Mouse (Mus musculus) intestine, embryonic 15.5 days (tissue): Measurements from ENCODE around the gene Card19. TPM values are rescaled to one million over a fixed set of nuclear protein-coding genes. Genes with fewer than 3 reads are reported as not detected.
A peak's percentile ranks its signal among the peaks of the same experiment; 100 is the strongest.

Experiments
- ATAC-seq: fragments of 200-750 bp; cut with Nextera tagmentation; 2 replicates; pipeline ENCODE4 v1.8.0; 2017; ENCODE audit warnings: moderate TSS enrichment, moderate library complexity
- H3K27ac ChIP-seq: fragments of 300-500 bp; sonication (generic); 2 replicates; pipeline ENCODE4 v1.5.1; 2015; ENCODE audit warnings: mild to moderate bottlenecking, inconsistent platforms
- H3K27me3 ChIP-seq: fragments of 300-500 bp; sonication (generic); replicated peaks from 2 replicates; pipeline ENCODE4 v1.6.1; 2015; ENCODE audit warnings: inconsistent platforms
- H3K36me3 ChIP-seq: fragments of 300-500 bp; sonication (generic); 2 replicates; pipeline ENCODE4 v1.6.1; 2015; ENCODE audit warnings: inconsistent platforms
- H3K4me1 ChIP-seq: fragments of 300-500 bp; sonication (generic); replicated peaks from 2 replicates; pipeline ENCODE4 v1.6.1; 2015; ENCODE audit warnings: inconsistent platforms
- H3K4me2 ChIP-seq: fragments of 300-500 bp; sonication (generic); replicated peaks from 2 replicates; pipeline ENCODE4 v1.6.1; 2015; ENCODE audit warnings: mild to moderate bottlenecking, inconsistent platforms
- H3K4me3 ChIP-seq: fragments of 300-500 bp; sonication (generic); replicated peaks from 2 replicates; pipeline ENCODE4 v1.5.1; 2015; ENCODE audit warnings: inconsistent platforms
- H3K9ac ChIP-seq: fragments of 300-500 bp; sonication (generic); 2 replicates; pipeline ENCODE4 v1.6.1; 2015; ENCODE audit warnings: inconsistent platforms
- H3K9me3 ChIP-seq: fragments of 300-500 bp; sonication (generic); 2 replicates; pipeline ENCODE4 v1.6.1; 2016; ENCODE audit warnings: inconsistent platforms
- WGBS: fragments of 180-500 bp; shearing (Covaris S2); methylation state at CpG from one replicate; pipeline ENCODE4 v1.1.7; 2015; 5-methylcytosine and 5-hydroxymethylcytosine counted together
- polyA plus RNA-seq: library from polyadenylated mRNA; unstranded; fragments of >200 nt; fragmentation: Nextera tagmentation; extraction: Ambion mirVana; gene quantifications from 2 replicates; pipeline ENCODE4 v1.2.1, GENCODE M21; 2015

Card19 gene
- polyA plus RNA-seq, 1 experiment from 2014 or later: 52.6 TPM

GRCm38 (mm10) chr13:49190876-49191672, 24.8 kb downstream of the Card19 start:
- H3K36me3 ChIP-seq: no peaks in the 10 kb centered on the region
- WGBS: 54% methylated on average over 7 of the region's 7 CpGs
- H3K27ac ChIP-seq: peak overlapping the region; percentile 14
- H3K27me3 ChIP-seq: no peaks in the 10 kb centered on the region
- ATAC-seq: no peak
- H3K4me2 ChIP-seq: no peak overlapping the region; the same call in 1 of the 2 replicates
- peaks cover 46% of the 10 kb centered on the region for H3K4me1 ChIP-seq
- H3K9me3 ChIP-seq: no peaks in the 10 kb centered on the region
- H3K4me3 ChIP-seq: no peak overlapping the region
- peak overlapping the region; percentile 12; the same call in 1 of the 2 replicates for H3K9ac ChIP-seq

DNA sequence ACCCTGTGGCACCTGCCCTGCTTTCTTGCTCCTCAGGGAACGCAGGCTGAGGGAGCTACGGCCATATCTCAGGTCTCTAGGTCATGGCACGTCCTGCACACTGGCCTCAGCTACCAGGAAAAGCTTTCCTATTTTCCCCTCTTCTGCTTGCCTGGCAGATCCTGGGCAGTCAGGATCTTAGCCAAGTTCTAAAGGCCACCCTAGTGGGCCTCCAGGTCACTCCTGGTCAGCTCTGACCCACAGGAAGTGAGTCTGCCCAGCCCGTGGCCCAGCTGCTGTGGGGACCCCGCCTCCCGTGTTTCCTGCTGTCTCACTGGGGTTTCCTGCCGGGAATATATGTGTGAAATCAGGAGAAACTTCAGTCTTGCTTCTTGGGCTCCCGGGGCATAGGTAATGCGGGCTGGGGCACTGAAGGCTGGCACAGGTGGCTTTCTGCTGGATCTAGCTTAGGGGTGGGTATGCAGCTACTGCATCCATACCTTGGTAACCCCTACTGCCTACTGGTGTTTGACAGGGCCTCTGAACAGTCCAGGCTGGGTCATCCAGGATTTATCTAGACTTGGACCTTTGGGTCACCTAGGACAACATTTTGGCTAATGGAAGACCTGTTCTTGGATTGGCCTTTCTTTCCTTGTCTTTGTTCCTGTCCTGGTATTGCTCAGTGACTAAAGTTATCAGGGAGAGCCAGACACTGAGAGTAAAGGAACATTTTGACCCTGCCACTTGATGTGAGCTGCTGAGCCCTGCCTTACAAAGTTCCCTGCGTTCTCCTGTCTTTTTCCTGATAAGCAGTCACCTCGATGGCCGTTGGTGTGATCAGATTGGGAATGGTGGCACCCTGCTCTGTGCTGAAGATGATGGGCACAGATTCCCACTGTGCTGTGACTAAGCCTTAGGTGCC, 25.6 kb downstream of the Card19 start:
- Histone ChIP-seq H3K4me3 (no peak overlapping the region), H3K36me3 (no peaks in the 10 kb centered on the region), H3K4me2 (no peak overlapping the region), H3K4me1 (peaks cover 46% of the 10 kb centered on the region), H3K27ac (0 out of 2 replicates have a peak overlapping the region, but pooled peaks have one; percentile 14), H3K27me3 (no peaks in the 10 kb centered on the region), H3K9ac (no peak overlapping the region), H3K9me3 (no peaks in the 10 kb centered on the region)
- ATAC-seq: no peak
- WGBS: 58% methylated on average over 12 of the region's 12 CpGs

DNA sequence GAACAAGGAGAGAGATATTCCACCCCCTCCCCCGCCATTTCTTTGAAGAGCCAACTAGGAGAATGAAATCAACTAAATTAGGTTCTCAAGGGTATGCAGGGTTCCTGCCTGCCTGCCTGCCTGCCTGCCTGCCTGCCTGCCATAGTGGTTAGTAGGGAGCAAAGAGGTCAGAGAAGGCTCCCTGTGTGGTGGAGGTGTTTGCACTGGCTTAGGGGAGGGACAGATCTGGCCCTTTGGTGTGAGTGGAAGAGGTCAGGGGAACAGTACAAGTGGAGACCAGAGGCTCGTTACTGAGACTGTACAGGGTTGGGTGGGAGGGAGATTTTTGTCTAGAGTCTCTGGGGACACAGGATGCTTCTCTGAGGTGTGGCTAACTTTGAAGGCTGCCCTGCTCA, 26.9 kb downstream of the Card19 start:
- ATAC-seq: no peak
- Histone ChIP-seq H3K27me3 (no peaks in the 10 kb centered on the region), H3K36me3 (no peaks in the 10 kb centered on the region), H3K27ac (no peak overlapping the region), H3K9ac (no peak overlapping the region), H3K4me2 (peak overlapping the region; percentile 100; the same call in 1 of the 2 replicates), H3K4me3 (no peak overlapping the region), H3K9me3 (no peaks in the 10 kb centered on the region), H3K4me1 (peaks cover 46% of the 10 kb centered on the region)
- 69% methylated on average over 2 of the region's 2 CpGs for WGBS

DNA sequence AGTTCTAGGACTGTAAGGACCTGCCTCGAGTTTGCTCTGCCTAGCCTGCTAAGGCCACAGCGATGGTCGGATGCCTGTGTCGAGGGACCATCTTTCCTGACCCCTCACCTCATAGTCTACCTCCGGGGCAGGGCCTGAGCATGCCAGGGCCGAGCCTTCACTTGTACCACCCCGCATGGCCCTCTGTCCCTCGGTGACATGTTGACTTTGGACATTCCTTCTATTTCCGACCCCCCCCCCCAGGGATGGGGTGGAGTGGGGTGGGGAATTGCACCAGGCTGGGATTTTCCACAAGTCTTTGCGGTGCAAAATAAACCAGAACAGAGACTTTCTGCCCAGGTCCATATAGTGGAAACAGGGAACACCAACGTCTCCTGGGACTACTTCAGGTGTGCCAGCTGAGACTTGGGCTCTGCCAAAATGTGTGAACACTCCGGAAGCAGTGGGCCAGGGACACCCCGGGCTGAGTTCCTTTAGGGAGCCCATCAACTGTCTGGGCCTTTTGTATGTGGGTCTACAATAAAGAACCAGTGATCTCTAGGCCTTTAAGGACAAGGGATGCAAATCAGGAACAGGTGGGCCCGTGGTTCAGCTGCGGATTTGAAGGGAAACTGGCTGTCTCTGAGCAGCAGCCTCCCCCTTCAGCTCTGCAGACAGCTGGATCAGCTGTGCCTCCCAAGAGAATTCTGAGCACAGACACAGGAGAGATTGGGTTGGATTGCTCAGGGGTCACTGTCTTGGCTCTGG, 27.4 kb downstream of the Card19 start:
- H3K9ac ChIP-seq: peak overlapping the region; percentile 83
- WGBS: 27% methylated on average over 15 of the region's 15 CpGs

DNA sequence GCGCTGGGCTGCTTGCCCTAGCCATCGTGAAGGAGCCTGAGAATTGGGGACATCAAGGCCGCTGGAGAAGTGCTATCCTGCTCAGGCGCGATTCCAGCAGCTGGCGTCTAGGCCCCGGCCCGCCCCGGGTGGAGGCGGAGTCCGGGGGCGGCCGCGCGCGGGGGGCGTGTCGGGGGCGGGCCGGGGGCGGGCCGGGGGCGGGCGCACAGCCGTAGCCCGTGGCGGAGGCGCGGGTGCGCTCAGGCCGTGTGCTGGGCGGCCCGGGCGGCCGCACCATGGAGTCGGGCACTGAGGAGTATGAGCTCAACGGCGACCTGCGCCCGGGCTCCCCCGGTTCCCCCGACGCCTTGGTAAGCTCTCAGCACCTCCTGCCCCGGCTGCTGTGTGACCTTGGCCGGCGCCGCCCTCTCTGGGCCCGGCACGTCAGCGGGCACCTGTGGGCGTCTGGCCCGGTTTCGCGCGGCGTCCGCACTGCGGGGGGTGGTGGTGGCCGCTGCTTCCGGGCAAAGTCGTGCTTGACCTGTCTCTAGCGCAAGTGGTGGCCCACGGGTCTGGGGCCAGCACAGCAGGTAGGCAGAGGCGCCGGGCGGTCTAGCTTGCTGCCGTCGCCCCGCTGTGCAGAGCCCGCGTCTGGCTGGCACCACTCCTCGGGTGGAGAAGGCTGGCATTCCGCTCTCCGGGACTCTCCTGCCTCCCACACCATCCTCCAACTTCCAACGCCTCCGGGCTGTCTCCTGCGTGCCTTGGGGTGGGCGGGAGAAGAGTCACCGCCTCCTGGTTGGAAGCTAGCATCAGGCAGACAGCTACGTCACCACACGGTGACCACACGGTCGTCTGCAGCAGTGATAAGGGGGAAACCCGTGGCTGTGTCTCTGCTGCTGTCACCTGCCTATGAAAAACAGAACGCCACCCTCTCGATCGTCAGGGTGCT, 28.3 kb downstream of the Card19 start, which contains the start of gene Ninj1:
Gene Ninj1 (plus strand): TSS at position 198 of the 931 bp plus-strand sequence.
- H3K4me2 ChIP-seq: peak within 1 kb of the TSS; percentile 100
- H3K9ac ChIP-seq: peak within 1 kb of the TSS; percentile 83
- WGBS: under 1% methylated on average over 85 of the region's 87 CpGs
- H3K9me3 ChIP-seq: no peaks in the 10 kb centered on the region
- H3K4me1 ChIP-seq: peaks cover 59% of the 10 kb centered on the region
- H3K4me3 ChIP-seq: peak within 1 kb of the TSS; percentile 84
- no peaks in the 10 kb centered on the region for H3K36me3 ChIP-seq
- peak within 1 kb of the TSS; percentile 86 for H3K27ac ChIP-seq
- H3K27me3 ChIP-seq: no peaks in the 10 kb centered on the region
- peak; percentile 94 for ATAC-seq

More for the DNA sequence above, 27.4 kb downstream of the Card19 start:
- no peaks in the 10 kb centered on the region for H3K9me3 ChIP-seq
- H3K4me3 ChIP-seq: peak overlapping the region; percentile 84
- peak overlapping the region; percentile 100 for H3K4me2 ChIP-seq
- H3K4me1 ChIP-seq: peaks cover 52% of the 10 kb centered on the region
- H3K36me3 ChIP-seq: no peaks in the 10 kb centered on the region
- peak; percentile 5; the same call in 1 of the 2 replicates for ATAC-seq
- no peak overlapping the region for H3K27ac ChIP-seq
- H3K27me3 ChIP-seq: no peaks in the 10 kb centered on the region

GRCm38 (mm10) chr13:49186798-49187287, 29.0 kb downstream of the Card19 start:
- H3K27me3 ChIP-seq: no peaks in the 10 kb centered on the region
- peak overlapping the region; percentile 86 for H3K27ac ChIP-seq
- no peaks in the 10 kb centered on the region for H3K9me3 ChIP-seq
- ATAC-seq: peak; percentile 74
- WGBS: 22% methylated on average over 11 of the region's 11 CpGs
- peak overlapping the region; percentile 84; the same call in 1 of the 2 replicates for H3K4me3 ChIP-seq
- peak overlapping the region; percentile 100 for H3K4me2 ChIP-seq
- no peaks in the 10 kb centered on the region for H3K36me3 ChIP-seq
- peaks cover 61% of the 10 kb centered on the region for H3K4me1 ChIP-seq
- peak overlapping the region; percentile 41 for H3K9ac ChIP-seq

DNA sequence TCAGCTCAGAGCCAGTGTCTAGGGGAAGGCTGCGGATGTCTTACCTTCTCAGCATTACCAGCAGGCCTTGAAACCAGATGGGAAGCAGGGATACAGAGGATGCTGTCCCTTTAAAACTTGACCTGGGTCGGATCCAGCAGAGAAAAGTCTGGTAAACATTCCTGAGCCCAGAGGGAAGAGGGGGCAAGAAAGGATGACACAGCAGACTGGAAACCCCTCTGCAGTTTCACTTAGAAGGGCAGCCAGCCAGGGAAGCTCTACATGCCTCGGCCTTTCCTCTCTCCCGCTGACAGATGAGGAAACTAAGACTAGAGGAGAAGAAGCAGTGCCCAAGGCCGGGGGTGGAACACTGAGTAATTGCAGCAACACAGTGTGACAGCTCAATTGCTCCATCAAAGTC, 32.2 kb downstream of the Card19 start:
- Histone ChIP-seq H3K36me3 (no peaks in the 10 kb centered on the region), H3K9ac (no peak overlapping the region), H3K4me3 (no peak overlapping the region), H3K27me3 (no peaks in the 10 kb centered on the region), H3K4me1 (peaks cover 37% of the 10 kb centered on the region), H3K27ac (0 out of 2 replicates have a peak overlapping the region, but pooled peaks have one; percentile 9), H3K4me2 (no peak overlapping the region), H3K9me3 (no peaks in the 10 kb centered on the region)
- no peak for ATAC-seq
- 38% methylated on average over 5 of the region's 5 CpGs for WGBS

GRCm38 (mm10) chr13:49183161-49183560, 32.7 kb downstream of the Card19 start:
- H3K36me3 ChIP-seq: no peaks in the 10 kb centered on the region
- no peak overlapping the region for H3K4me3 ChIP-seq
- no peaks in the 10 kb centered on the region for H3K27me3 ChIP-seq
- H3K9ac ChIP-seq: no peak overlapping the region
- 39% methylated on average over 5 of the region's 5 CpGs for WGBS
- no peak for ATAC-seq
- H3K4me1 ChIP-seq: peaks cover 32% of the 10 kb centered on the region
- H3K4me2 ChIP-seq: no peak overlapping the region
- H3K27ac ChIP-seq: 0 out of 2 replicates have a peak overlapping the region, but pooled peaks have one; percentile 9
- no peaks in the 10 kb centered on the region for H3K9me3 ChIP-seq

DNA sequence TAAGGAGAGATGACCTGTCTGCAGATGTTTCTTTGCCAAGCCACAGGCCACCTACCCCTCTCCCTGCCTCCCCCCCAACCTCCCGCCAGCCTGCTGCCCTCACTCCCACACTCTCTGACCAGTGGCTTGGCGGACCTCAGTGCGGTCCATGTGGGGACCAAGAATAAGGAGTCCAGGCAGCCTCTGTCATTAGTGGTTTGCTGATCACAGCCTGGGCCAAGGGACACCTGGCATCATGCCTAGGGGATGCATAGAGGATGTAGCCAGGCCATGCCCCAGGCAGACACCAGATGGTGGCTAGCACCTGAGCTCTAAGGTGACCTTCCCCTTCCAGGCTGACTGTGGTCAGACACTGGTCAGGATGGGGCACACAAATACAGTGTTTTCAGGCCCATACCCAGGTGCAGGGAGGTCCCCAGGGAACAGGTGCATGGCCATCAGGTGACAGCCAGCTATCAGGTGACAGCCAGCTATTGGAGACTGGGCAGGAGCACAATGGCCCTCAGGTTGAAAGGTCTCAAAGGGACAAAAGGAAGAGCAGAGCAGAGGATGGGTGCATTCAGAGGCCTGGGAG, 34.3 kb downstream of the Card19 start:
- H3K4me2 ChIP-seq: no peak overlapping the region
- H3K4me1 ChIP-seq: peaks cover 21% of the 10 kb centered on the region
- no peaks in the 10 kb centered on the region for H3K9me3 ChIP-seq
- 89% methylated on average over 3 of the region's 3 CpGs for WGBS
- no peak overlapping the region for H3K9ac ChIP-seq
- no peak for ATAC-seq
- H3K4me3 ChIP-seq: no peak overlapping the region
- H3K27me3 ChIP-seq: no peaks in the 10 kb centered on the region
- no peak overlapping the region for H3K27ac ChIP-seq
- no peaks in the 10 kb centered on the region for H3K36me3 ChIP-seq

DNA sequence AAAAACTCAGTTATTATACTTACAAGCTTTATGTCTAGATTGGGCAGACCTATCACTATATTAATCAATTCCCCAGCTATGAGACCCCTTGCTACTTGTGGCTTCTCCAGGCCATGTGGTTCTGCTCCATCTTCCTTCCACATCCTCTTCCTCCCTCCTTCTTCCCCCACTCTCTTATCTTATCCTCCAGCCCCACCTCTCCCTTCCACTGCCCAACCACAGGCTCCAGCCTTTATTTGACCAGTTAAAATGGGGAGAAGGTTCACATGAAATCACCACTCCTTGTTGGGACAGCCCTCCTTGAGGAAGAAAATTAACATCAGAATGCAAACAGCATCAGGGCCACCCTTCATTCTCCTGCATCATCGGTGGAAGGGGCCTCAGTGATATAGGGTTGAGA, 35.1 kb downstream of the Card19 start:
- Histone ChIP-seq H3K27me3 (no peaks in the 10 kb centered on the region), H3K4me3 (no peak overlapping the region), H3K36me3 (no peaks in the 10 kb centered on the region), H3K4me1 (peaks cover 18% of the 10 kb centered on the region), H3K9me3 (no peaks in the 10 kb centered on the region), H3K27ac (no peak overlapping the region), H3K4me2 (no peak overlapping the region), H3K9ac (no peak overlapping the region)
- ATAC-seq: no peak
- WGBS: 40% methylated on average over 1 of the region's 1 CpGs
